Mouse (Mus musculus) heart, adult 2 months (tissue): ENCODE data around the gene Mcts2.
A peak's percentile ranks its signal among the peaks of the same experiment; 100 is the strongest.

Experiments used
- CTCF ChIP-seq: fragments of 200-600 bp; IDR thresholded peaks from 2 replicates; pipeline ENCODE4 v1.8.1; 2022; ENCODE audit warnings: antibody characterized with exemption, mild to moderate bottlenecking, moderate library complexity
- EP300 ChIP-seq: fragments of 200-500 bp; IDR thresholded peaks from 2 replicates; pipeline ENCODE4 v1.6.1; 2011; ENCODE audit warnings: low read depth, low read length, control low read depth; ENCODE audit not compliant: insufficient read depth
- POLR2A ChIP-seq: fragments of 200-500 bp; IDR thresholded peaks from 2 replicates; pipeline ENCODE4 v1.6.1; 2011; ENCODE audit warnings: mild to moderate bottlenecking, low read depth, low read length, control low read depth; ENCODE audit not compliant: insufficient read depth

DNA sequence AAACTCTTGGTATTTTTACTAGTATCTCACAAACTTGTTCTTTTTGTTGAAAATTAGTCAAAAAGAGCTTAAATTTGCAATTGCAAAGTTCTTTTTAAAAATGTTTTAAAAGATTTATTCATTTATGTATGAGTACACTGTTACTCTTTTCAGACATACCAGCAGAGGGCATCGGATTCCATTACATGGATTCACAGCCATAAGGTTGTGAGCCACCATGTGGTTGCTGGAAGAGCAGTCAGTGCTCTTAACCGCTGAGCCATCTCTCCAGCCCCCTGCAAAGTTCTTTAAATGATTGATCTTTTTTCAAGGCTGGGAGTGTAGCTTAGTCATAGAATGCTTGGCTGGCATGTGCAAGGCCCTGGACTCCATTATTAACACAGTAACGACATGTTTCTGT, 8.5 kb upstream of the Mcts2 start:
- TF ChIP-seq EP300 (no peak), CTCF (peak; percentile 80), POLR2A (no peak)
